Mouse (Mus musculus) small intestine, adult 2 months (tissue): ENCODE results near the gene Rxra. TPM values are rescaled to one million over a fixed set of nuclear protein-coding genes. Genes with fewer than 3 reads are reported as not detected.

Experiments
- H3K27ac ChIP-seq: fragments of 200-500 bp; 2 replicates; pipeline ENCODE4 v1.5.1; 2012; ENCODE audit warnings: low read depth, low read length, control low read depth, inconsistent platforms; ENCODE audit not compliant: insufficient read depth
- H3K27me3 ChIP-seq: fragments of 200-500 bp; 2 replicates; pipeline ENCODE4 v1.6.1; 2012; ENCODE audit warnings: mild to moderate bottlenecking, moderate library complexity, low read length, inconsistent platforms; ENCODE audit not compliant: control insufficient read depth, insufficient read depth
- H3K36me3 ChIP-seq: fragments of 200-500 bp; 2 replicates; pipeline ENCODE4 v1.6.1; 2012; ENCODE audit warnings: mild to moderate bottlenecking, low read length, control low read depth, inconsistent platforms; ENCODE audit not compliant: control insufficient read depth, insufficient read depth
- H3K4me1 ChIP-seq: fragments of 200-500 bp; 2 replicates; pipeline ENCODE4 v1.6.1; 2012; ENCODE audit warnings: low read length, inconsistent platforms, mixed read lengths; ENCODE audit not compliant: control insufficient read depth, insufficient read depth, insufficient read length
- H3K4me3 ChIP-seq: fragments of 200-500 bp; 2 replicates; pipeline ENCODE4 v1.5.1; 2012; ENCODE audit warnings: low read depth, mild to moderate bottlenecking, control low read depth, inconsistent platforms, low read length, moderate library complexity
- CTCF ChIP-seq: fragments of 200-500 bp; IDR thresholded peaks from 2 replicates; pipeline ENCODE4 v1.5.1; 2012; ENCODE audit warnings: low read depth, mild to moderate bottlenecking, control low read depth, inconsistent platforms, low read length, moderate library complexity, mixed read lengths; ENCODE audit not compliant: insufficient replicate concordance, insufficient read length; ENCODE audit errors: extremely low read depth
- POLR2A ChIP-seq: fragments of 200-500 bp; IDR thresholded peaks from 2 replicates; pipeline ENCODE4 v1.6.1; 2012; ENCODE audit warnings: low read depth, mild to moderate bottlenecking, control low read depth, inconsistent platforms, low read length, moderate library complexity
- WGBS: fragments of 180-500 bp; shearing (Covaris S2); methylation state at CpG from one replicate; pipeline ENCODE4 v1.1.7; 2018; 5-methylcytosine and 5-hydroxymethylcytosine counted together
- polyA plus RNA-seq: library from polyadenylated mRNA; depleted of rRNA; stranded (reverse); fragments of >200 nt; gene quantifications from 2 replicates; pipeline ENCODE4 v1.2.3, GENCODE M21; 2012

Rxra gene
- polyA plus RNA-seq, 1 experiment: 110 TPM

DNA sequence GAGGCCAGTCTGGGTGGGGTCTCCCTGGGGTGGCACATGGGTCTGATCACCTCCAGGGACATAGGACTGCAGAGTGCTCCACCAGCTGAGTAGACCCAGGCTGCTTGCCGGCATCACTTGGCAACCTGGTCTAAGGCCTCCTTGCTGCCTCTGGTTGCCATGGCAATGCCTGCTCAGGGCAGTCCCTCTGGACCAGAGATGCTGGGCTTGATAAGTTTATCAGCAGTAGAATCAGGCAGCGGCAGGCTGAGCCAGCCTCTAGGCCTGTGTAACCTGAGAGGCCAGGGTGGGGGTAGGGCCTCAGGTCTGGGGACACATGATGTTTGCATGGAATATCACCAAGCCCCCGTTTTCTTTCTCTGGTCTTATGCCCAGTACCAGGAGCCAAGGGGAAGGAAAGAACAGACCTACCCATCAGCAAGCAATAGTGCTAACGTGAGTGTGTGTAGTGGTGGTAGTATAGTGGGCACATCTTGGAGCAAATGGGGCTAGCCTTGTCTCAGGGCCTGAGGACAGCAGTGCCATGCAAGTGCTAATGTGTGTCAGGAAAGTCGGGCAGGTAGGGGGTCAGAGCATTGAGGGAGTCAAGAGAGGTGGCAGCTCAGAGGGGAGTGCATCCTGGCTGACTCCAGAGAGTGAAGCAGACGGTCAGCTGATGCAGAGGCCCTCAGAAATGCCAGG lies 88.2 kb downstream of the Rxra start:
- H3K36me3 ChIP-seq: peaks cover 12% of the 10 kb centered on the region
- H3K27me3 ChIP-seq: no peaks in the 10 kb centered on the region
- 37% methylated on average over 6 of the region's 6 CpGs for WGBS
- no peak overlapping the region for H3K27ac ChIP-seq
- no peak overlapping the region for H3K4me3 ChIP-seq
- H3K4me1 ChIP-seq: peaks cover 2% of the 10 kb centered on the region
- TF ChIP-seq POLR2A (no peak), CTCF (no peak)

DNA sequence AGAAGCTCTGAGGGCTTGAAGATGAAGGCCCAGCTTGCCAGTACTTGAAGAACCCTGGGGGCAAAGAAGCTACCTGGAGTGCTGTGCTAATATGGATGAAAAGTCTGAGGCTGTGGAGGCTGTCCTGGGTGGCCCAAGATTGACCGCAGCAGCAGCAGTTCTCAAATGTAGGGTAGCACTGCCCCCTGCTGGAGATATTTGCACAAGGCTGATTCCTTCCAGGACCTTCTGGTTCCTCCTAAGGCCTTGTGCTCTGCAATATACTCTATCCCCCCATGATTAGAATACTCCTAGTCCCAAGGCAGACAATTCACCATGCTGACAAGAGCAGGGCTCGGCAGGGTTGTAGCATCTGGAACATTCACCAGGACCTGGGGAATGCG lies 88.7 kb downstream of the Rxra start:
- H3K27me3 ChIP-seq: no peaks in the 10 kb centered on the region
- H3K27ac ChIP-seq: no peak overlapping the region
- H3K4me3 ChIP-seq: no peak overlapping the region
- no peak for TF ChIP-seq POLR2A
- TF ChIP-seq CTCF: peak; percentile 86; the same call in 1 of the 2 replicates
- peaks cover 7% of the 10 kb centered on the region for H3K36me3 ChIP-seq
- no peaks in the 10 kb centered on the region for H3K4me1 ChIP-seq
- 27% methylated on average over 3 of the region's 3 CpGs for WGBS

DNA sequence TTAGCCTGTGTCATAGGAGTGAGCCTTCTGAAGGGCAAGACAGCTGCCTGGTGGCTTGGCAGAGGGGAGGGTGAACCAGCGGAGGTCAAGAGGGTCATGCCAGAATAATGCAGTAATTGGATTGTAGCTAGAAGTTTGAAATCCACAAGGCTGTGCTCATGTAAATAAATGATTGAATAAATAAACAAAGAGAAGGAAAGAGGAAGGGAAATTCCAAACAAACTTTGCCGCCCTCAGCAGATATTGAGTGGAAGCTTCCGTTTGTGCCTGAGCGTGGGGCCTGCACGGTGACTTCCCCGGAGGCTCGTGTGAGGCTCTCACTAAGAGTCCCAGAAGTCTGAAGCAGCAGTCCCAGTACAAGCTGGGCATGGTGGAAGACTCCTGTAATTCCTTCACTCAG lies 91.5 kb downstream of the Rxra start:
- Histone ChIP-seq H3K27ac (no peak overlapping the region), H3K4me1 (peaks cover 6% of the 10 kb centered on the region)
- 71% methylated on average over 7 of the region's 7 CpGs for whole genome bisulfite sequencing

DNA sequence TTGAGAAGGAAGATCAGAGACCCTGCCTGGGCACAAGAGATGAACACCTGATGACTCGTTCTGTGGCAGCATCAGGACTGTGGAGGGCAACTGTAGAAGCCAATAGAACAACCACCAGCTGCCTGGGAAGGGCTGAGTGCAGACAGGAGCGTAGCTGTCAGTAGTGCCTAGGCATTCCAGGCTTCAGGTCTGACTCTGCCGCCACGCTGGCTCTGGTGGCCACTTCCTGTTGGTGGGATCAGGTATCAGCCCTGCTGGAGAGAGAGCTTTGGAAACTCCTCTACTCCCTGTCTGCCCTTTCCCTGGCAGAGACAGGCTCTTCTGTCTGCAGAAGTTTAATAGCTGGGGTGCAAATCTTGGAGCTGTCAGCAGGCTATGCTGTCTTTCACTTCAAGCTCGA lies 93.5 kb downstream of the Rxra start:
- H3K27ac ChIP-seq: no peak overlapping the region
- H3K4me1 ChIP-seq: peaks cover 13% of the 10 kb centered on the region
- TF ChIP-seq CTCF (no peak), POLR2A (no peak)
- no peaks in the 10 kb centered on the region for H3K27me3 ChIP-seq
- no peak overlapping the region for H3K4me3 ChIP-seq
- no peaks in the 10 kb centered on the region for H3K36me3 ChIP-seq
- 26% methylated on average over 5 of the region's 5 CpGs for WGBS

More for the DNA sequence above, 91.5 kb downstream of the Rxra start:
- Histone ChIP-seq H3K36me3 (no peaks in the 10 kb centered on the region), H3K4me3 (no peak overlapping the region), H3K27me3 (no peaks in the 10 kb centered on the region)
- TF ChIP-seq CTCF (no peak), POLR2A (no peak)

DNA sequence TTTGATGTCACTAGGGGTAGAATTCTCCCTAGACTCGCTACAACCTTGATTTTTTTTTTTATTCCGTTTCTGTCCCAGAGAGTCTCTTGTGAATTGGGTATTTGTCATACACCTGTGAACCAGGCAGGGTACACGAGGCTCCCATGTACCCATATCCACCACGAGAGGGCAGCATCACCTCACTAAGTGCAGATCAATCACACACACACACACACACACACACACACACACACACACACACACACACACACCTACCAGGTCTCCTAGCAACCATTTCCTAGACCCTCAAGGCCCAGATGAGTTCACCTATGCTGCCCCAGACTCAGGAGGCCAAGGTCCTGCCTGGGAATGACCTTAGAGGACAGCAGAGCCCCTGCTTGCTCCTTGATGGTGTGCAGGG lies 94.0 kb downstream of the Rxra start:
- Histone ChIP-seq H3K4me1 (peaks cover 16% of the 10 kb centered on the region), H3K27ac (no peak overlapping the region), H3K27me3 (no peaks in the 10 kb centered on the region), H3K36me3 (no peaks in the 10 kb centered on the region), H3K4me3 (no peak overlapping the region)
- TF ChIP-seq CTCF (peak; percentile 56; the same call in 1 of the 2 replicates), POLR2A (no peak)
- 0% methylated on average over 4 of the region's 4 CpGs for WGBS

DNA sequence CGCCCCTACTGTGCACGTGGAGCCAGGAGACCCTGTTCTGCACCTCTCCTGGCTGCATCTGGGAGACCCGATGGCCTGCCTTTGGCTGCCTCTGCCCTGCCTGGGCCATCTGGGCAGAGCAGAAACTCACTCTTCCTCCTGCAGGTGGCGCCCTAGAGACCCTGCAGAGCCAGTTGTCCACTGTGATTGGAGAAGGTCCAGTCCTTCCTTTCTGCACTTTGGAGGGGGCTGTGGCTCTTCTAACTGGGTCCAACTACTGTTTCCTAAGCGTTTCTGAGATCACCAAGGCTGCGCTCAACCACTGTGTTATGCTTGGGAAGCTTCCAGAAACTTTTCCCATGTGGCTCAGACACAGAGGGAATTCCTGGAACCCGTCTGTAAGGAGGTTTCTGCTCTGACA lies 95.7 kb downstream of the Rxra start:
- Histone ChIP-seq H3K4me3 (no peak overlapping the region), H3K36me3 (no peaks in the 10 kb centered on the region), H3K27me3 (no peaks in the 10 kb centered on the region), H3K27ac (no peak overlapping the region), H3K4me1 (peaks cover 16% of the 10 kb centered on the region)
- no peak for TF ChIP-seq POLR2A
- peak; percentile 80; the same call in 1 of the 2 replicates for TF ChIP-seq CTCF
- WGBS: 32% methylated on average over 7 of the region's 7 CpGs

DNA sequence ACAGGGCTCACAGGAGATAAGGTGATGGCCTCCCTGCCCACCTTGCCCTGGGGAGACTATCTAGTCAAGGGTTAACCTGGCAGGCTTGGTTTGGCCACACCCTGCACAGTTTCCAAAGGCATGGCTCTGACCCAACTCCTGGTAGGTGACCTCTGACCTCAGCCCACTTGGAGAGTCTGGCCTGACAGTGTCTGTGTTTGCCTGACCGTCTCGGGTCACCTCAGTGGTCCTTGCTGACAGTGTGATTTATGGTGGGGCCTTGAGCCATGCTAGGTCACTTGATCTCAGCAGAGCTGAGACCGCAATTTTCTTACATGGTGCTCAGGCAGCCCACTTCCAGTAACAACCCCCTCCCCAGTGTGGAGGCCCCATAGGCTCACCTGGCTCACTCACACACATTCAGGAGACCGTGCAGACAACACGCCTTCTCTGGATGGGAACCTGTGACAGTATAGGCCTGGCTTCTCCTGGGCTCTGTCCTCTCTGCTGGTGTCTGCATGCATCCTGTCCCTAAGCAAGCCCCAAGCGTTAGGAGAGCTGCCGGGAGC lies 96.7 kb downstream of the Rxra start:
- 65% methylated on average over 7 of the region's 7 CpGs for WGBS
- H3K4me3 ChIP-seq: no peak overlapping the region
- H3K27me3 ChIP-seq: no peaks in the 10 kb centered on the region
- H3K36me3 ChIP-seq: no peaks in the 10 kb centered on the region
- H3K27ac ChIP-seq: no peak overlapping the region
- H3K4me1 ChIP-seq: peaks cover 16% of the 10 kb centered on the region
- TF ChIP-seq CTCF: no peak
- no peak for TF ChIP-seq POLR2A
